Mouse (Mus musculus): ENCODE measurements around the gene Ptprm.

GRCm38 (mm10) chr17:66813346-66813745, 540.9 kb downstream of the Ptprm start:
- no peak for TF ChIP-seq CTCF (IDR thresholded peaks at IDR 0.05; ENCODE audit: borderline replicate concordance, control insufficient read depth, extremely low read depth, insufficient read depth, low read length, poor library complexity)
- TF ChIP-seq POLR2A (IDR thresholded peaks at IDR 0.05; ENCODE audit: control insufficient read depth, extremely low read depth, insufficient read depth, low read length, poor library complexity): no peak

Data from thymus, adult 2 months (tissue).